Comparison of ENCODE assay signal across 10 mouse cellular contexts in genomic region chr11:85525501-85525885, GRCm38 (mm10).
DNase-seq lines count a peak whose midpoint lies in the region; ATAC-seq and TF ChIP-seq lines count a peak whose summit lies in the region.
"Had no signal": no experiment of that assay in that cellular context is flagged by ENCODE, and none has a peak within 500 bp of the region (broad histone marks: within the 10 kb centered on the region; RNA-seq: fewer than 3 reads in every experiment).

No protein-coding gene starts in this region.

- peak overlapping the region; percentile 47 for H3K9ac ChIP-seq in heart, adult 2 months (ENCODE audit: low read depth, low read length)
- H3K9ac ChIP-seq in midbrain, embryonic 11.5 days (ENCODE audit: low read length), result no peak overlapping the region
- H3K9ac ChIP-seq in midbrain, embryonic 14.5 days (replicated peaks; ENCODE audit: low read length), result no peak overlapping the region
- H3K9ac ChIP-seq in limb, embryonic 11.5 days (ENCODE audit: low read length), result no peak overlapping the region

- no peak for TF ChIP-seq CTCF in heart, adult 2 months (IDR thresholded peaks at IDR 0.05)

- no peaks in the 10 kb centered on the region; the same call in 1 of the 2 replicates for H3K36me3 ChIP-seq in heart, adult 2 months (ENCODE audit: control insufficient read depth, insufficient read depth, low read length)
- no peaks in the 10 kb centered on the region for H3K36me3 ChIP-seq in midbrain, embryonic 11.5 days (ENCODE audit: control insufficient read depth, insufficient read depth, low read length)
- H3K36me3 ChIP-seq in midbrain, embryonic 14.5 days (ENCODE audit: control insufficient read depth, insufficient read depth, low read length), result no peaks in the 10 kb centered on the region
- no peaks in the 10 kb centered on the region for H3K36me3 ChIP-seq in limb, embryonic 11.5 days (ENCODE audit: control insufficient read depth, insufficient read depth, low read length)

- intact Hi-C loops in heart, adult 2 months (cut with DNase I), result loop anchor here (2.0 kb wide), 1 partner anchor 47 kb away; no protein-coding TSS in a partner anchor
- intact Hi-C loops in heart, postnatal 25 days (cut with DNase I), result loop anchor here (5.0 kb wide), 1 partner anchor 47 kb away; no protein-coding TSS in a partner anchor

- 0 out of 2 replicates have a peak, but pooled peaks have one; percentile 4 for TF ChIP-seq EP300 in heart, adult 2 months (IDR thresholded peaks at IDR 0.05; ENCODE audit: insufficient read depth, low read depth, low read length)

- WGBS in heart, adult 2 months, result 19% methylated on average over 10 of the region's 10 CpGs
- WGBS in midbrain, embryonic 11.5 days, result 27% methylated on average over 10 of the region's 10 CpGs
- 28% methylated on average over 10 of the region's 10 CpGs for WGBS in midbrain, embryonic 14.5 days
- 31% methylated on average over 10 of the region's 10 CpGs for WGBS in limb, embryonic 11.5 days

- no peaks in the 10 kb centered on the region for H3K27me3 ChIP-seq in heart, adult 2 months (ENCODE audit: control insufficient read depth, insufficient read depth, low read length)
- H3K27me3 ChIP-seq in midbrain, embryonic 11.5 days (ENCODE audit: control insufficient read depth, insufficient read depth, low read length), result peaks cover 25% of the 10 kb centered on the region
- peaks cover 30% of the 10 kb centered on the region for H3K27me3 ChIP-seq in midbrain, embryonic 14.5 days (ENCODE audit: control insufficient read depth, insufficient read depth, low read length)
- peaks cover 7% of the 10 kb centered on the region; the same call in 1 of the 2 replicates for H3K27me3 ChIP-seq in limb, embryonic 11.5 days (ENCODE audit: control insufficient read depth, insufficient read depth, low read length)
- H3K27me3 ChIP-seq: CH12.LX had no signal

- H3K4me3 ChIP-seq in heart, adult 2 months, result peak overlapping the region; percentile 33
- no peak overlapping the region for H3K4me3 ChIP-seq in midbrain, embryonic 11.5 days (ENCODE audit: low read depth, low read length)
- H3K4me3 ChIP-seq in midbrain, embryonic 14.5 days (replicated peaks; ENCODE audit: low read depth, low read length), result no peak overlapping the region
- H3K4me3 ChIP-seq in limb, embryonic 11.5 days (ENCODE audit: low read depth, low read length), result no peak overlapping the region
- H3K4me3 ChIP-seq: erythroblast, embryonic 14.5 days had no signal

- no peaks in the 10 kb centered on the region for H3K79me2 ChIP-seq in heart, adult 2 months (replicated peaks; ENCODE audit: control insufficient read depth, insufficient read depth, low read length)

- DNase-seq in heart, adult 2 months, result peak in 1 of 2 experiments; percentile 21
- no peak for DNase-seq in heart, postnatal 25 days (ENCODE audit: low spot score)
- peak; percentile 87 for DNase-seq in midbrain, embryonic 11.5 days (ENCODE audit: low spot score, missing footprints)
- no peak for DNase-seq in midbrain, embryonic 14.5 days
- DNase-seq in limb, embryonic 11.5 days (ENCODE audit: low spot score), result no peak
- DNase-seq in cerebellum, postnatal 36 days, result no peak
- DNase-seq in cerebellum, postnatal 25 days, result no peak
- DNase-seq in frontal cortex, adult 2 months (ENCODE audit: extremely low spot score in 1 of 2, low spot score in 1 of 2), result no peak

- no peak; the same call in 1 of the 2 replicates for TF ChIP-seq POLR2A in heart, adult 2 months (IDR thresholded peaks at IDR 0.05; ENCODE audit: insufficient read depth, low read depth, low read length)

- peaks cover 22% of the 10 kb centered on the region for H3K4me1 ChIP-seq in heart, adult 2 months (ENCODE audit: control insufficient read depth, insufficient read depth, low read length)
- peaks cover 22% of the 10 kb centered on the region for H3K4me1 ChIP-seq in midbrain, embryonic 11.5 days (ENCODE audit: control insufficient read depth, insufficient read depth, low read length)
- H3K4me1 ChIP-seq in midbrain, embryonic 14.5 days (ENCODE audit: control insufficient read depth, insufficient read depth, low read length), result peaks cover 13% of the 10 kb centered on the region
- peaks cover 21% of the 10 kb centered on the region for H3K4me1 ChIP-seq in limb, embryonic 11.5 days (ENCODE audit: control insufficient read depth, insufficient read depth, low read length)

- H3K27ac ChIP-seq in heart, adult 2 months, result peak overlapping the region; percentile 68
- no peak overlapping the region for H3K27ac ChIP-seq in midbrain, embryonic 11.5 days (ENCODE audit: low read depth, low read length)
- no peak overlapping the region for H3K27ac ChIP-seq in midbrain, embryonic 14.5 days (replicated peaks; ENCODE audit: low read depth, low read length)
- H3K27ac ChIP-seq in limb, embryonic 11.5 days (replicated peaks; ENCODE audit: low read depth, low read length), result no peak overlapping the region

- H3K4me2 ChIP-seq in midbrain, embryonic 11.5 days, result no peak overlapping the region
- no peak overlapping the region for H3K4me2 ChIP-seq in midbrain, embryonic 14.5 days (ENCODE audit: low read length)
- H3K4me2 ChIP-seq in limb, embryonic 11.5 days (ENCODE audit: low read depth, severe bottlenecking), result peak overlapping the region; percentile 2; the same call in 1 of the 2 replicates

- no peaks in the 10 kb centered on the region for H3K9me3 ChIP-seq in midbrain, embryonic 11.5 days (ENCODE audit: control insufficient read depth, low read length)
- no peaks in the 10 kb centered on the region for H3K9me3 ChIP-seq in midbrain, embryonic 14.5 days (ENCODE audit: control insufficient read depth, low read length)
- H3K9me3 ChIP-seq in limb, embryonic 11.5 days (ENCODE audit: control insufficient read depth, low read length), result no peaks in the 10 kb centered on the region

- ATAC-seq in midbrain, embryonic 11.5 days (ENCODE audit: low FRiP score), result no peak
- no peak for ATAC-seq in midbrain, embryonic 14.5 days (ENCODE audit: low FRiP score, low TSS enrichment)
- ATAC-seq in limb, embryonic 11.5 days (ENCODE audit: insufficient number of reproducible peaks, low FRiP score, low TSS enrichment, low read depth), result no peak
